Mouse (Mus musculus): Measurements from ENCODE around the gene Cenpm.
A peak's percentile ranks its signal among the peaks of the same experiment; 100 is the strongest.

The Cenpm gene

DNA sequence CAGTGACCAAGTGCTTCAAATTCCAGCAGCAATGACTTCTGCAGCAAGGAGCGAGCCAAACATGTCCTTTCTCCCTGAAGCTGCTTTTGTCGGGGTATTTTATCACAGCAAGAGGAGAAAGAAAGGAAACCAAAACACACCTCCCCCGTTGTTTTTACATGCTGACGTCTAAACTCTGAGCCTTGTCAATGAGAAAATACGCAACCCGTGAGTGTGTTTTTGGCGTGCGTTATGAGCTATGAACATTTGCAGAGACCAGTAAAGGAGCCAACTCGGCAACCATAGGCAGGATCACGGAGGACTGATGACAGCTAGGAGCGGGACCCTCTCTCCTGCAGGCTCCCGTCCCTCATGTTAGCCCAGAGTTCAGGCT is 820 bp downstream of the Cenpm start:
- no peak for DNase-seq (ENCODE audit: low spot score in 2 of 2)

DNA sequence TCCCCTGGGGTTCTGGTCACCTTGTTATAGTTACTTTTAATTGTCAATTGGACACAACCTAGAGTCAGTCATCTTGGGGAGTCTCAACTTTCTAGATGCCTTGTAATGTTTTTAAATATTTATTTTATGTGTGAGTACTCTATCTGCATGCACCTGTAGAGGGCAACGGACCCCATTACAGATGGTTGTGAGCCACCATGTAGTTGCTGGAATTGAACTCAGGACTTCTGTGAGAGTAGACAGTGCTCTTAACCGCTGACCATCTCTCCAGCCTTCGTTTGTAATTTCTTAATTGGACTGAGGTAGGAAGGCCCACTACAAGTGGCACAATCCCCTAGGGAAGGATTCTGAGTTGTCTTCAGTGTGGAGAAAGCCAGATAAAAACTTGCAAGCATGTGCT is 1.2 kb downstream of the Cenpm start:
- DNase-seq (ENCODE audit: low spot score in 2 of 2), result no peak

DNA sequence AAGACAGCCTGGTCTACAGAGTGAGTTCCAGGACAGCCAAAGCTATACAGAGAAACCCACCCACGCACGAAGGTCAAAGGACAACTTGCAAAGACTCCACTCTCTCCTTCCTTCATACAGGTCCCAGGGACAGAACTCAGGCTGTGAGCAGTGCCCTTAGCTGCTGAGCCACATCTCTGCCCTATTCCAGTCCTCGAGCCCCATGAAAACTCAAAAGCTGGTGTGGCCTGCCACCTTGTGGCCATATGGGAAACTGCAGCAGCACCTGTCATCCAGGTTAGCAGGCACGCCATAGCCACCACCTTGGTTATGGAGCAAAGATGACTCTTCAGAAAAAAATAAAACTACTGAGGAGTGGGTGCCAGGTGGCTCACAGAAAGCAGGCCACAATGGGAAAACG is 8.0 kb downstream of the Cenpm start:
- peak; percentile 80 to 88 for DNase-seq (ENCODE audit: low spot score in 2 of 2)

DNA sequence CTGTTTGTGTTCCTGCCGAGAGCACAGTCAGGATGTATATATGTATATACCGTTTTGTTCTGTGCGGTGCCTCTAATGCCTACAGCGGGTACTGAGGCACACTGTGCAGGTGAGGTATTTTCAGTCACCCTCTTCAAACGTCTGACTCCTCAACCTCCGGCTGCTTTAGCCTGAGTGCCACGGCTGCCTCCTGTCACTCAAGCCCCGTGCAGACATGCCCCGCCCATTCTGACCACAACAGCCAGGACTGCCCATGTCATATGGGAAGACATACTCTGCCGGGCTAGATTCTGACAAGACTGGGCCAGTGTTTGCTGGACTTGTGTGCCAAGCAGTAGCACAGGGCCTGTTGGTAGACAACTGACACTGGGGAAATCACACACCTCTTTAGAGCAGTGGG is 8.9 kb downstream of the Cenpm start:
- DNase-seq (ENCODE audit: low spot score in 2 of 2), result no peak

DNA sequence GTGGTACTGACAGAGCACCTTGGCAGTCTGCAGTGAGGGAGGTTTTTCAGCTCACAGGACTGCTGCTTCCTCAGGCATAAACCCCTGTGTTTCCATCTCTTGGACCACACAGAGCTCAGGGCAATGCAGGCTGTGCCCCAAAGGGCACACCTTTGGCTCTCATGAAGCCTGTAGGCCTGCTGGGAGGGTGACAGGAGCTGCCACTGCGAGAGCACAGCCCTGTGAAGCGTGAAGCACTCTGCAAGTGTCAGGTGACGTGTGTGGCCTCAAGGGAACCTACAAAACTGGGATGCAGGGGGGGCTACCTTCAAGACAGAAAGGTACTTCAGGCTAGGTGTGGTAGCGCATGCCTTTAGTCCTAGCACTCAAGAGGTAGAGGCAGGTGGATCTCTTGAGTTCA is 11.9 kb downstream of the Cenpm start:
- DNase-seq (ENCODE audit: low spot score in 2 of 2), result no peak

DNA sequence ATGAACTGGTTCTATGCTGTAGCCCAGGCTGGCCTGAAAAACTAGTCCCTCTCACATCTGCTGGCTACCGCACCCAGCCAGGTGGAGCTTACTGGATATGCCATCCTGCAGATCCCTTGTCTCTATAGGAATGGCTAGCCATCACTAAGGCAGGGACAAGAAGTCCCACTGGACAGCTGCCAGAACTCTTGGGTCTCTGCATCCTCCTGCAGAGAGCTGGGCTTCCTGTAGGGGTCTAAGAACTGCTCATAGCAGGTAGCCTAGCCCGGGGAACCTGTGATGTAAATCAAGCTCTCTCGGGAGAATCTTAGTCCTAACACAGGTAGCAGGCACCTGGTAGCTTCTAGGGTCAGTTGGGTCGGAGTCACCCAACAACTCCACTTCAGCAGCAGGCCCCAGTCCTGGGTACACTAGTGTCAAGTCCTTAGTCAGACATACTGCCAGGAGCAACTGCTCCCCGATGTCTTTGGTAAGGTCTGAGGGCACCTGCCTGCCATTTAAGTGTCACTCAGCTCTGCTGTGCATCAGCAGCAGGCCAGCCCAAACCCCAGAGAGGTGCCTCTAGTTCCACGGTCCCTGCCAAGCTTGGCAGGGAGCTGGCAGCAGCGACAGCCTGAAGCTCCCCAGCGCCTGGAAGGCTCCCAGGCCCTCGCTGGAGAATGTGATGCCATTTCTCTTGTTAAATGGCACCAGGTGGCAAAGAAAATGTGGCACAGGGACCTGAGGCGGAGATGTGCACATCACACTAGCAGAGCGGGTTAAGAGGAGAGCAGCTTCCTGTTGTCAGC is 12.8 kb downstream of the Cenpm start:
- DNase-seq (ENCODE audit: low spot score in 2 of 2), result peak in 1 of 2 experiments; percentile 59

DNA sequence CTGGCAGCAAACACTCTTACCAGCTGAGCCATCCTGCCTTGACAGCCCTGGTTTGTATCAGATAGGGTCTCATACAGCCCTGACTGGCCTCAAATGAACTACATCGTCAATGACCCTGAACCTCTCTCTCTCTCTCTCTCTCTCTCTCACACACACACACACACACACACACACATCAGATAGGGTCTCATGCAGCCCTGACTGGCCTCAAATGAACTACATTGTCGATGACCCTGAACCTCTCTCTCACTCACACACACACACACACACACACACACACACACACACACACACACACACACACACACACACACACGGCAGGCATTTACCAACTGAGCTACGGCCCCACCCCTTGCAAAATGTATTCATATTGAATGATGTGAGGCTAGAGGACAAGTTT is 13.4 kb downstream of the Cenpm start:
- DNase-seq (ENCODE audit: low spot score in 2 of 2), result no peak

DNA sequence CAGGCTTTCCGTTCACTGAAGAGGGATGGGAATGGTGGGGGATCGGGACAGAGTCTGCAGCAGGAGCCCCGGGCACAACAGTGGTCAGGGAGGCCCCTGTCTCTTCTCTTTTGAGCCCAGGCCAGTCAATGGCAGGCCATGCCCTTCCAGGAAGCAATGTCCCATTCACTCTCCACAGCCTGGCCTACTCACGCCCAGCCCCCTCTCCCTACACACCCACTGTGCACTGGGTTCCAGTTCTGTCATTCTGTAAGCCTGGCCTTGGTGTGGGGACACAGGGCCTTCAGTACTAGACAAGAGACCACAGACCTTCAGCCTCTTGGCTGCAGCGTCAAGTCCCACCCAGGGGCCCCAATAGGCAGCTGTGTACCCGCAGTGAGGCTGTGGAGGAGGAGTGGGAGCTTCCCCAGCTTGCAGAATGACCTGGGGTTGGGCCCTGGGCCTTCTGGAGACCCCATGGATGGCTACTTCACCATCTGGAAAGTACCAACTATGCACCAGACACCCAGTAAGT is 14.4 kb downstream of the Cenpm start:
- no peak for DNase-seq (ENCODE audit: low spot score in 2 of 2)

DNA sequence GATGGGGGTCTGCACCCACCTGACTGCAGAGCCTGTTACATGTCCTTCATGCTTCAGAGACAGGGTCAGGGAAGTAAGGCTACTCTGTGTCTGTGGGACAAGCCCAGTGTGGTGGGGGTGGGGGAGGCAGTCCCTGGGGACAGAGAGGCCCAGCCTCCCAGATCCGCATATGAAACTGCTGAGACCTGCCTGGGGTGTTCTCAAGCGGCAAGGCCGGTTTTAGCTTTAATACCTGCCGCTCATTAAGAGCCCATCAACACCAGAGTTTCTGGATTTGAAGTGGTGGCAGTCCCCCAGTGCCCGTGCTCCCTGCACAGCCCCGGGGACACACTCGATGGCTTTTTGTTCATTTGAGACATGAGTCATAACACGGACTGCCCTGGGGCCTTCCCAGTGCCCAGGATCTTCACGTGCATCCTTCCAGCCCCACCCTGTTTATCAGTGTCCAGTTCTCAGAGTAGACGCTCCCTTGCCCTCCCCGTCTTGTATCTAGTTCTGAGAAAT is 15.0 kb downstream of the Cenpm start:
- no peak for DNase-seq (ENCODE audit: low spot score in 2 of 2)

DNA sequence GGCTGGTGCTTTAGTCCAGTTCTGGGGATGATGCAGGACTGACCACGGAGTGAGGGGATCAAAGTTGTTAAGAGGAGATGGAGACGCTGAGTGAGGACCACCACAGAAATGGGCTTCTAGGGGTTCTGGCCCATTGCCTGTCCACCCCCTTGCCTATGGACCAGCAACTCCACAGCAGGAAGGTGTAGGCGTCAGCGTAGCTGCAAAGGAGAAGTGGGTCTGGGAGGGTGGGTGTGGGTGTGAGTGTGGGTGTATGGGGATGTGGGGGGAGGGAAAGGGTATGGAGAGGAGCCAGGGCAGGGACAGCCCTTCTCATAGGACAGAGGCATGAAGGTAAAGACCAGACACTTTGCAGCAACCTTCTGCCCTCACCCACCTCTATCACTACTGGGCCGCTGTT is 18.8 kb downstream of the Cenpm start:
- no peak for DNase-seq (ENCODE audit: low spot score in 2 of 2)

DNA sequence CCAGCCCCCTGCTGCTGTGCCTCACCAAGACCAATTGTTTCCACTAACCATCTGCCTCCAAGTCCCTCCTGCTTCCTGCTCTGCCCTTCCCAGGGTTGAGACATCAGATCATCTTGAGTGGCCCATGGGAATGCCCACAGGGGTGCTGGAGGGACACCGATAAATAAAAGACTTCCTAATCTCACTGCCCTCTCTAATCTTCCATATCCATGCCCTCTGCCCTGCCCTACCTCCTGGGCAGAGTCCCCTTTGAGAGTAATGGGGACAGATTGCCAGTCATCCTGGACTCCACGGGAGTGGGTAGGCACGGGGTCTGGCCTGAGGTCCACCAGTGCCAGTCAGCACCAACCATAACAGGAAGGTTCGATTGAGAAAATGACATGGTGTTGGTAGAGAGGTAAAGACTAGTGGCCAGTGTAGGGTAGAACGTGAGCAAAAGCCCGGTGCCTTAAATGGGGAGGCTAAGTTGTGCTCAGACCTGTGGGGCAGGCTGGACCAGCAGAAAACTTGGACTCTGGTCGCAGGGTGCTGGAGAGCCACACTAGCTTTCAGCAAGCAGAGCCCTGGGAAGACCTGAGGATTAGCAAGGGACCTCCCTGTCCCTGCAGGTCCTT is 19.8 kb downstream of the Cenpm start:
- no peak for DNase-seq (ENCODE audit: low spot score in 2 of 2)

DNA sequence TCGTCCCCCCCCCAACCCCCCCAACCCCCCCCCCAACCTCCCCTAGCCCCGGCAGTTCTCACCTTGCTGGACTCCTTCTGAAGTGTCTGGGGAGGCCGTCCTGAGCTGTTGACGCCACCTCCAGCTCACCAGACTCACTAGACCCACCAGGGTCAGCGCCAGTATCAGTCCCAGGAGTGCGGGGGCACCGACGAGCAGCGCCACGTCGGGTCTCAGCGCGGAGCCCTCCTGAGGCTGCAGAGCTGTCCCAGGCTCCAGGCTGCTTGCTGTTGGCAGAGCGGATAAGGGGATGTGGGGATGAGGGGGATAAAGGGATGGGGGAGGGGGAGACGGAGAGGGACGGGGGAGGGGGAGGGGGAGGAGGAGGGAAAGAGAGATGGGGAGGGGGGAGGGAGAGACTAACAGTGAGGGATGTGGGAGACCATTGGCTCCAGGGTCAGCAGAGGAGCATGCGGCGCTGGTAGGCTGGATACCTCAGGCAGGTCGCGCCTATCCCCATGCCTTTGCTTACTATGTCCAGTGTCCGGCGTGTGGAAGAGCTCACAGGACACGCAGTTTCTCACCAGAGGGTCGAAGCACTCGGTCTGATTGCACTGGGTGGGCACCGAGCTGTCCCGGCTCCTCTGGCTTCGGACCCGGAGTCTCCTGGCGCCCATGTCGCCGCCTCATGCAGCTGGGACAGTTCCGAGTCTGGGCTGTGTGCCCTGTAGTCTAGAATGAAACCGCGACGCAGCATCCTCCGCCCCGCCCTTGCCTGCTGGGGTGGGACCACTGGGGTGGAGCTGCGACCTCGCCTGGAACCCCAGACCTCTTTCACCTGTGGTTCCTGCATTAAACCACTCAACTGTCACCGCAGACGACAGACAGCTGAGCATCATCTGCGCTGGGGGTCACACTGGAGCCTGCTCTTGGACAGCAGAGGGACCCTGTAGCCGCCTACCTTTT is 20.6 kb downstream of the Cenpm start, which contains the start of gene Tnfrsf13c:
TSS of gene Tnfrsf13c (minus strand) at position 713 of the 945 bp plus-strand sequence.
- DNase-seq (ENCODE audit: low spot score in 2 of 2), result peak in 1 of 2 experiments; percentile 55

DNA sequence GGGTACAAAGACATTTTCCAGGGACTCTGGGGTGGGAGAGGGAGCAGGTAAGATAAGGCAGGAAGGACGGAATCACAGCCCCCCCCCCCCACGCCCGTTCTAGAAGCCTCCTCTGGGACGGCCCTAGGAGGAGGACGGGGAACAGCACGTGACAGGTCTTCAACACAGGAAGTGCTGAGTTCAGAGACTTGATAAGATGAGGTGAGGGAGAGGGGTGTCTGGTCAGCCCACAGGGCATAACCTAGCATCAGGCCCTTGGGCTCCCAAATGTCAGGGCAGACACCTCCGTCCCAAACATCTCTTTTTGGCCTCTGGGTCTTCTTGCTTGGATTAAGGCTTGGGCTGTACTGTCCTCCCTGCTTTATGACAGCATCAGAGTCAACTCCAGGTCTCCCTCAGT is 21.3 kb downstream of the Cenpm start:
- DNase-seq (ENCODE audit: low spot score in 2 of 2), result no peak

DNA sequence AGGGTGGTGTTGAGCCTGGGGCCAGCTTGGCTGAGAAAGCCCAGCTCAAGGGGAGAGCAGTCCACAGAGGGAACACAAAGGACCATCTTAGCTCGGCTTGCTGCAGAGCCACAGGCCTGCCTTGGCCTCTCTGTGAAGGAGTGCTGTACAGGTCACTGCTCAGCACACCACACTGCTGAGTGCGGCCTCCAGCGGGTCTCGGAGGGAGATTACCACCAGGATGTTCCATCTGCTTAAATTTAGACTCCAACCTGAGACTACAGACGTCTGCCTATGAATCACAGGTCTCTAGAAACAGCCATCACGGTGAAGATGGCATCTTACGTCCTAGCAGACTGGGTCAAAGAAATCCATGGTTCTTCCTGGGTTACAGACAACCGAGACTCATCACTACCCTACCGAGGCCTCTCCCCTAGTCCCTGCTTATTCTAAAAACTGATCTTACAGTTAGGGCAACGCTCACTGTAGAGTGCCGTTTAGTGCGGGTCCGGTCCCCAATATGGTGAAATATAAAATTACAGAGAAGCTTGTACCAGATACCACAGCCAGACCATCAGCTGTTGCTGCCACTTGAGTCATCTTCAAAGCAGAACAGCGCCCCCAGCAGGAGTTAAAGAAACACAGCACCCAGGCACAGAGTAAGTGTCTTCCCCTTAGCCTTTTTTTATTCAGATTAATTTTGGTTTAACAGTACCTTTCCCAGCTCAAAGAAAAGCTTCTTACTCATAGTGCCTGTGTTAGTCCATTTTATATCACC is 23.3 kb downstream of the Cenpm start:
- no peak for DNase-seq (ENCODE audit: low spot score in 2 of 2)

DNA sequence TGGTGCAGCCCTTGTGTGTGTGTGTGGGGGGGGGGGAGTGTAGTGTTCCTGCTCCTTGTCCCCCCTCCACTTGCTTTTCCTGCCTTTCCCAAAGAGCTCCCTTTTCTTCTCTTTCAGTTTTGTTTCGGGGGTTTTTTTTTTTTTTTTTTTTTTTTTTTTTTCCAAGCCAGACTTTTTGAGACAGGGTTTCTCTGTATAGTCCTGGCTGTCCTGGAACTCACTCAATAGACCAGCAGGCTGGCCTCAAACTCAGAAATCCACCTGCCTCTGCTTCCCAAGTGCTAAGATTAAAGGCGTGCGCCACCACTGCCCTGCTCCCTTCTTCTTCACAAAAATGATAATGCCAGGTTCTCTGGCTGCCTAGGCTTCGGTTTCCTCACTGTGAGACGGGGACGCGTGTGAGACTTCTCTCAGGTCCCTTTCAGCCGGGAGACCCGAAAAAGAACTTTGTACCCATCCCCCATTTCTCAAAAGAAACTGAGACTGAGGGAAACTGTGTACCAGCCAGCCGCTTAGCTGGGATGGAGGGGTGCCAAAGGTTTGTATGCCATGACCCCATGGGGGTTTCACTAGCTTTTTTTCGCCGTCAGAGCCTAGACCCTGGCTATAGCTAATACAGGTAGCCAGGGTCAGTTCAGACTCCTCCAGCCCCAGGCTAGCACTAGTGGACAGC is 24.4 kb downstream of the Cenpm start:
- DNase-seq (ENCODE audit: low spot score in 2 of 2), result no peak

DNA sequence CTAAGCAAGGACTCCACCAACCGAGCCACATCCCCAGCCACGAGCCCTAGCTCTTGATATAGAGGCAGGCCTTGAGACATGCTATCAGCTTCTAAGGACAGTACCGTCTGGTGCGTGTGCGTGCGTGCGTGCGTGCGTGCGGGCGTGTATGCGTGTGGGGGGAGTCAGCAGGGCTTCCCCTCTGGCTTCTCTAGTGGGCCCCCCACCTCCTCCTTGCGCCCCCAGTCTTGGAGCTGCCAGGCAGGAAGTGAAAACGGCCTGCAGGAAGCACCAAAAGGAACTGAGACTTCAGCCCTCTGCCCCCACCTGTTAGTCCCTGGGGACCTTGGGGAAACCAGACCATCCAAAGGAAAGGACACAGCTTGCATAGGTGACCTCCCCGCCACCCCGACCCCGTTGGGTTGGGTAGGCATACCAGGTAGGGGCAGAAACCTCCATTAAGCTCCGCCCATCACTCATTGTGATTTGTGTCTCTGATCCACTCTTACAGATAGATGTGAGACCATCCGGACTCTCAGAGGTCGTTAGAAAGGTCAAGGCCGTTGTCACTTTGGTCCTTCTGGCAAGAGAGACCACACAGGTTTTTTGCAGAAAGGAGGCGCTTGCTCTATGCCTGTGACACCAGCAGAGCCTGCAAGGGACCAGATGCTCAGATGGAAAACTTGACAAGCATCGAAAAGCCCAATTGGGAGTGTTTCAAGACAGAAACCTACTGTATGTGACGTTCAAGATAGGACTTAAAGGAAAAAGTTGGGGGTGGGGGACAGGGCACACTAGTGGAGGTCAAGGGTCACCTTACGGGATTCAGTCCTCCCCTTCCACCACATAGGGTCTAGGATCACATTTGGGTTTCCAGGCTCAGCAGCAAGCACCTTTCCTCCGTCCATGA is 25.5 kb downstream of the Cenpm start:
- no peak for DNase-seq (ENCODE audit: low spot score in 2 of 2)

DNA sequence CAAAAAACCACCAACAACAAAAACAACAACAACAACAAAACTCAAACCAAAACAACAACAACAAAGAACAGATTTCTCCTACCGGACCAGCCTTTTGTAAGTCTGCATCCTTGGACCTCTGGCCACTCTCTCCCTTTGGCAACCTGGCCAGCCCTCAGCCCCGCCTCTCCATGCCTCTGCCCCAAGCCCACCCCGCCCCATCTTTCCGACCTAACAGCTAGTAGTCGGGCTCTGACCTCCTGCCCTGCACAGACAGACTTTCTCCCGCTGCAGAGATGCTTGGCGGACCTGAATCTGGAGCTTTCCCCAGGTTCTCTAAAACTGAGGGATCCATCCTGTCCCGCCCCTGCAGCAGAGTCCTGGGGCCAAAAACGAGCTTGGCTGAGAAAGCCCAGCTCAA is 26.6 kb downstream of the Cenpm start:
- DNase-seq (ENCODE audit: low spot score in 2 of 2), result no peak

DNA sequence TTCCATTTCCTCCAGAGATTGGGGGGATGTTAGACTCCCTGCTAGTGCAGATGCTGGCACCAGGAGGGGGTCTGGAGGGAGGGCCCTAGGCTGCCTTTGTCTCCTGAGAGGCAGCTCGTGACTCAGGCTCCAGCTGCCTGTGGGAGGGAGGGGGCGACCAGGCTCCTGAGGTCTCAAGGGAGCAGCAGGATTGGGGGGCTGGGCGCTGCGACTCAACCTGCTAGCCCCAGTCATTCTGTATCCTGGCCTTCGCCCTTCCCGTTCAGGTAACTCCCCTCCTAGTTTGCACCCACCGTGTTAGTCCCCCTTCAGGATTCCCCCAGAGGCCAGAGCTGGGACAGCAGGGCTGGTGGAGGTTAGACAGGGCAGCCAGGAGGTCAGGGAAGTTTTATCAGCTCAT is 27.5 kb downstream of the Cenpm start:
- DNase-seq (ENCODE audit: low spot score in 2 of 2), result no peak

DNA sequence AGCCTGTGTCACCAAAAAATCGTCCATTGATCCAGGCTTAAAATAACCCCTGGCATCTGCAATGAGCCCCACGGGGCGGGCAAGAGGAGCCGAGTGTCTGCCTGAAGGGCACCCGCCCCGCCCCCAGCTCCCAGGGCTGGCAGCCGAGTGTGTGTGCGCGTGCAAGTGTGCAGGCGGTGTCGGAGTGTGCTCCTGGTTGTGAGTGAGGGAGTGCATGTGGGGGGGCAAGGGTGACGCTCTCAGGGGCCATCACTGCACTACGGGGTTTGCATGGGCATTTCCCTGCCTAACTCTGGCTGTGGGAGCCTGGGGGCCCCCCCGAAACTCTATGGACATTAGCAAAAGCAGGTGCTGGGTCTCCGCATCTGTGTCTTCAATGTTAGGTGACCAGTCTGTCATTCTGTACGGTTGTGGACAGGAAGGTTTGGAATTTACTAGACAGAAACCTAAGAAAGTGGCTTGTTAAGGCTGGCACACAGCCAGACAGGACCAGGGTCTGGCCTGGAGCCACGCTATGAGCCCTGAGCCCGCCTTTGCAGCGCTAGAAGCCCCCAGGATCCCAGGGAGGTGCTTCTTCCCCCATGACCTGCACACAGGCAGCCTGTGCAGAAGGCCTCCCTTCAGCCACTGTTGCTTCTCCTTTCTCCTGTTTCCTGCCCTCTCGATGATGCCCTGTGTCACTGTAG is 28.3 kb downstream of the Cenpm start:
- DNase-seq (ENCODE audit: low spot score in 2 of 2), result no peak

Data from cerebellum, postnatal 4 days (tissue).